In the genomic region with DNA sequence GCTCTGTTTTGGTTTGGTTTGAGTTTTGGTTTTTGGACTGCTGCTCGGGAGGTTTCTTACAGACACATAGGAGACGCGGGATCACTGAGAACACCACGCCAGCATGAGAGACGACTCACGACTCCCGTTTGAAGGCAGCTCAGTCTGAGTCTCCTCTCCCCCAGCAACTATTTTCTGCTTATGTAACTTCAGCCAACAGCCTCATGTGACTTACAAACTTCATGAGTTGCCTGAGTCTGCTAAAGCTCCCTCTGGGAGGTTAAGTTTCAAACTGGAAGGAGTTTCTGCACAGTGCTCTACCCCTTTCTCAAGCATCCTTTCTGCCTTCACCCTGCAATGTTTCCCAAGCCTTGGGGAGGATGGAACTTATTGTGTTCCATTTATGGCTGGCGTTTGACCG, we compare ENCODE assay signal across 28 mouse cellular contexts. TPM values are rescaled to one million over a fixed set of nuclear protein-coding genes. Genes with fewer than 3 reads are reported as not detected.
DNase-seq lines count a peak whose midpoint lies in the region; ATAC-seq and TF ChIP-seq lines count a peak whose summit lies in the region.
"Had no signal": no experiment of that assay in that cellular context is flagged by ENCODE, and none has a peak within 500 bp of the region (broad histone marks: within the 10 kb centered on the region; RNA-seq: fewer than 3 reads in every experiment).

No protein-coding gene starts in this region.

- peaks cover 2% of the 10 kb centered on the region; the same call in 1 of the 2 replicates for H3K4me1 ChIP-seq in embryonic facial prominence, embryonic 14.5 days (ENCODE audit: control insufficient read depth, insufficient read depth, low read length)
- H3K4me1 ChIP-seq in embryonic facial prominence, embryonic 10.5 days: peaks cover 12% of the 10 kb centered on the region
- H3K4me1 ChIP-seq in heart, postnatal 0 days (ENCODE audit: control insufficient read depth, insufficient read depth): 0 out of 2 replicates have a peak, but pooled peaks cover 4% of the 10 kb centered on the region
- H3K4me1 ChIP-seq: embryonic facial prominence, embryonic 12.5 days had no signal

- intact Hi-C loops in gastrocnemius, adult 2 months (cut with DNase I): no loop called here
- intact Hi-C loops in gastrocnemius, postnatal 36 days (cut with DNase I): no loop called here

- H3K27ac ChIP-seq in embryonic facial prominence, embryonic 14.5 days (replicated peaks; ENCODE audit: low read depth, low read length): no peak overlapping the region
- H3K27ac ChIP-seq in embryonic facial prominence, embryonic 10.5 days (replicated peaks): no peak overlapping the region
- H3K27ac ChIP-seq in gastrocnemius, adult 2 months: peak overlapping the region; percentile 68; the same call in 1 of the 2 replicates
- H3K27ac ChIP-seq in heart, postnatal 0 days (ENCODE audit: low read depth): no peak overlapping the region
- H3K27ac ChIP-seq: embryonic facial prominence, embryonic 12.5 days; hindbrain, embryonic 13.5 days; hindbrain, postnatal 0 days; intestine, embryonic 15.5 days had no signal

- no peak for TF ChIP-seq EP300 in heart, postnatal 0 days (IDR thresholded peaks at IDR 0.05; ENCODE audit: low read depth)

- H3K4me2 ChIP-seq in embryonic facial prominence, embryonic 14.5 days (ENCODE audit: low read depth, low read length): no peak overlapping the region
- H3K4me2 ChIP-seq in heart, postnatal 0 days (ENCODE audit: low read depth, low read length): no peak overlapping the region
- H3K4me2 ChIP-seq: embryonic facial prominence, embryonic 12.5 days; heart, embryonic 12.5 days; hindbrain, embryonic 13.5 days; intestine, embryonic 15.5 days had no signal

- peak; percentile 31 for DNase-seq in embryonic facial prominence, embryonic 14.5 days (ENCODE audit: low spot score)
- DNase-seq in embryonic facial prominence, embryonic 10.5 days (ENCODE audit: low spot score): no peak
- DNase-seq in gastrocnemius, adult 2 months: no peak
- no peak for DNase-seq in gastrocnemius, postnatal 36 days
- DNase-seq in heart, postnatal 0 days (ENCODE audit: low spot score): peak; percentile 3
- no peak for DNase-seq in heart, postnatal 4 days
- DNase-seq in fibroblast of lung, adult 2 months (ENCODE audit: low read depth): peak; percentile 39
- DNase-seq: adrenal gland, adult 2 months; adrenal gland, postnatal 25 days; cerebellum, adult 11 months; cerebellum, adult 8-10 months; cerebellum, postnatal 14 days; embryo, embryonic 11 days; gastrocnemius, postnatal 10 days; kidney, adult 18-20 months had no signal

- ATAC-seq in embryonic facial prominence, embryonic 14.5 days (ENCODE audit: low read depth): no peak
- no peak for ATAC-seq in heart, postnatal 0 days (ENCODE audit: insufficient read depth, low read depth)
- no peak for ATAC-seq in inflammation-experienced regulatory T-cells, adult 6 months
- ATAC-seq: activated CD4-positive, CD25-positive, alpha-beta regulatory T cell, adult 4 months; forebrain, embryonic 14.5 days; hindbrain, postnatal 0 days; intestine, embryonic 15.5 days; Patski had no signal

- no peak overlapping the region for H3K9ac ChIP-seq in embryonic facial prominence, embryonic 14.5 days (ENCODE audit: low read depth, low read length)
- no peak overlapping the region for H3K9ac ChIP-seq in heart, postnatal 0 days (replicated peaks; ENCODE audit: low read depth, low read length)
- H3K9ac ChIP-seq: embryonic facial prominence, embryonic 12.5 days; heart, embryonic 12.5 days; hindbrain, embryonic 13.5 days; intestine, embryonic 15.5 days had no signal

- no peaks in the 10 kb centered on the region for H3K27me3 ChIP-seq in embryonic facial prominence, embryonic 14.5 days (replicated peaks; ENCODE audit: control insufficient read depth, insufficient read depth, low read length)
- H3K27me3 ChIP-seq in embryonic facial prominence, embryonic 10.5 days (replicated peaks; ENCODE audit: low read depth, poor library complexity, severe bottlenecking): peaks cover 15% of the 10 kb centered on the region
- H3K27me3 ChIP-seq in heart, postnatal 0 days (ENCODE audit: control insufficient read depth, insufficient read depth, low read length): no peaks in the 10 kb centered on the region
- H3K27me3 ChIP-seq: embryonic facial prominence, embryonic 12.5 days; heart, embryonic 12.5 days; intestine, embryonic 15.5 days; Patski had no signal

- no peak overlapping the region for H3K4me3 ChIP-seq in embryonic facial prominence, embryonic 14.5 days (ENCODE audit: low read depth, low read length)
- no peak overlapping the region for H3K4me3 ChIP-seq in embryonic facial prominence, embryonic 10.5 days
- no peak overlapping the region for H3K4me3 ChIP-seq in gastrocnemius, adult 2 months
- H3K4me3 ChIP-seq in heart, postnatal 0 days (ENCODE audit: low read depth, low read length): no peak overlapping the region
- H3K4me3 ChIP-seq: embryonic facial prominence, embryonic 12.5 days; heart, embryonic 12.5 days; hindbrain, embryonic 13.5 days; intestine, embryonic 15.5 days had no signal

- no peak for TF ChIP-seq CTCF in gastrocnemius, adult 2 months (IDR thresholded peaks at IDR 0.05)
- no peak for TF ChIP-seq CTCF in heart, postnatal 0 days (IDR thresholded peaks at IDR 0.05; ENCODE audit: low read depth)

- no peaks in the 10 kb centered on the region for H3K9me3 ChIP-seq in embryonic facial prominence, embryonic 14.5 days (ENCODE audit: control insufficient read depth, low read length)
- H3K9me3 ChIP-seq in embryonic facial prominence, embryonic 10.5 days: no peaks in the 10 kb centered on the region
- H3K9me3 ChIP-seq in heart, postnatal 0 days (replicated peaks; ENCODE audit: control insufficient read depth, low read length): no peaks in the 10 kb centered on the region
- H3K9me3 ChIP-seq: embryonic facial prominence, embryonic 12.5 days; heart, embryonic 12.5 days; hindbrain, embryonic 13.5 days; intestine, embryonic 15.5 days had no signal

- H3K36me3 ChIP-seq in embryonic facial prominence, embryonic 14.5 days (ENCODE audit: control insufficient read depth, insufficient read depth, low read length): no peaks in the 10 kb centered on the region
- no peaks in the 10 kb centered on the region for H3K36me3 ChIP-seq in embryonic facial prominence, embryonic 10.5 days (replicated peaks)
- no peaks in the 10 kb centered on the region for H3K36me3 ChIP-seq in heart, postnatal 0 days (replicated peaks; ENCODE audit: control insufficient read depth, insufficient read depth, low read length)
- H3K36me3 ChIP-seq: embryonic facial prominence, embryonic 12.5 days; heart, embryonic 12.5 days; hindbrain, embryonic 13.5 days; intestine, embryonic 15.5 days had no signal

- WGBS in embryonic facial prominence, embryonic 14.5 days: 63% methylated on average over 9 of the region's 9 CpGs
- WGBS in embryonic facial prominence, embryonic 10.5 days: 90% methylated on average over 9 of the region's 9 CpGs
- WGBS in heart, postnatal 0 days: 76% methylated on average over 9 of the region's 9 CpGs

RNA-seq across cellular contexts. Expression of a gene that starts 3.1 kb away (rescaled TPM):
- 67.1 and 70.7 TPM in 2 replicates for polyA plus RNA-seq in embryonic facial prominence, embryonic 14.5 days (2014; fragmentation: Nextera tagmentation; extraction: Ambion mirVana)
- polyA plus RNA-seq in embryonic facial prominence, embryonic 10.5 days (2016; fragmentation: Nextera tagmentation; extraction: Ambion mirVana): 102 and 107 TPM in 2 replicates
- 10 to 100 TPM; 10.3 to 22.8 TPM for total RNA-seq in gastrocnemius, adult 2 months (2021)
- 10 to 100 TPM; 10.8 to 14.3 TPM for total RNA-seq in gastrocnemius, postnatal 36 days (2021)
- total RNA-seq in heart, postnatal 0 days (2014; rRNA removed; ENCODE audit: low replicate concordance): 59.8 and 81.1 TPM in 2 replicates
- polyA plus RNA-seq in heart, postnatal 0 days (2015; fragmentation: Nextera tagmentation; extraction: Ambion mirVana): 124 and 134 TPM in 2 replicates
- 10 to 100 TPM; 66.4 to 68.2 TPM for total RNA-seq in heart, postnatal 4 days (2021)
- 10 to 100 TPM in 2 of 3 experiments, under 1 TPM in 1; 0.62 to 23.4 (median 19.3) TPM for polyA plus RNA-seq in inflammation-experienced regulatory T-cells, adult 6 months (2017; shearing (Covaris generic))

RNA-seq across cellular contexts. Expression of a gene that starts 44.8 kb away (rescaled TPM):
- 1.00 and 2.6 TPM in 2 replicates for polyA plus RNA-seq in embryonic facial prominence, embryonic 14.5 days (2014; fragmentation: Nextera tagmentation; extraction: Ambion mirVana)
- not detected in 2 replicates for polyA plus RNA-seq in embryonic facial prominence, embryonic 10.5 days (2016; fragmentation: Nextera tagmentation; extraction: Ambion mirVana)
- under 1 TPM in 1 of 2 experiments, not detected in 1; 0.33 TPM for total RNA-seq in gastrocnemius, adult 2 months (2021)
- total RNA-seq in gastrocnemius, postnatal 36 days (2021): not detected
- not detected in 2 replicates for total RNA-seq in heart, postnatal 0 days (2014; rRNA removed; ENCODE audit: low replicate concordance)
- polyA plus RNA-seq in heart, postnatal 0 days (2015; fragmentation: Nextera tagmentation; extraction: Ambion mirVana): 0.45 TPM in 1 of 2 replicates, not detected in the other
- under 1 TPM in 1 of 2 experiments, not detected in 1; 0.41 TPM for total RNA-seq in heart, postnatal 4 days (2021)
- polyA plus RNA-seq in inflammation-experienced regulatory T-cells, adult 6 months (2017; shearing (Covaris generic)): not detected
- total RNA-seq: common myeloid progenitor, adult 5-6 weeks; gastrocnemius, postnatal 10 days; hematopoietic stem cell, adult 5-6 weeks; hindbrain, postnatal 0 days; MEL had no signal
- polyA plus RNA-seq: activated CD4-positive, CD25-positive, alpha-beta regulatory T cell, adult 4 months; adrenal gland, adult 2 months; embryonic facial prominence, embryonic 12.5 days; forebrain, embryonic 14.5 days; heart, embryonic 12.5 days; hindbrain, embryonic 13.5 days; hindbrain, postnatal 0 days; kidney, embryonic 14.5 days had no signal

Comparison
In these comparisons a context has a peak if more than half of its experiments do, and no peak if none do; other contexts are left out.
1. DNase-seq: peak in embryonic facial prominence, embryonic 14.5 days (single experiment), heart, postnatal 0 days (single experiment) and fibroblast of lung, adult 2 months (single experiment); none in embryonic facial prominence, embryonic 10.5 days (single experiment), gastrocnemius, adult 2 months (single experiment), gastrocnemius, postnatal 36 days (0 of 2) and heart, postnatal 4 days (single experiment).